Mouse (Mus musculus) liver, embryonic 15.5 days (tissue): ENCODE data around the gene Kcna5. TPM values are rescaled to one million over a fixed set of nuclear protein-coding genes. Genes with fewer than 3 reads are reported as not detected.

Experiments used
- ATAC-seq: fragments of 200-750 bp; cut with Nextera tagmentation; 2 replicates; pipeline ENCODE4 v1.8.0; 2017; ENCODE audit warnings: moderate number of reproducible peaks, mild to moderate bottlenecking, moderate library complexity; ENCODE audit not compliant: insufficient read depth
- H3K27ac ChIP-seq: fragments of 300-500 bp; sonication (generic); replicated peaks from 2 replicates; pipeline ENCODE4 v1.5.1; 2015; ENCODE audit warnings: mild to moderate bottlenecking, inconsistent platforms
- H3K27me3 ChIP-seq: fragments of 300-500 bp; sonication (generic); 2 replicates; pipeline ENCODE4 v1.6.1; 2015; ENCODE audit warnings: mild to moderate bottlenecking, inconsistent platforms
- H3K36me3 ChIP-seq: fragments of 300-500 bp; sonication (generic); replicated peaks from 2 replicates; pipeline ENCODE4 v1.6.1; 2015; ENCODE audit warnings: moderate library complexity, mild to moderate bottlenecking, inconsistent platforms
- H3K4me1 ChIP-seq: fragments of 300-500 bp; sonication (generic); replicated peaks from 2 replicates; pipeline ENCODE4 v1.6.1; 2015; ENCODE audit warnings: inconsistent platforms
- H3K4me2 ChIP-seq: fragments of 300-500 bp; sonication (generic); 2 replicates; pipeline ENCODE4 v1.6.1; 2015; ENCODE audit warnings: moderate library complexity, mild to moderate bottlenecking, inconsistent platforms
- H3K4me3 ChIP-seq: fragments of 300-500 bp; sonication (generic); replicated peaks from 2 replicates; pipeline ENCODE4 v1.5.1; 2015; ENCODE audit warnings: mild to moderate bottlenecking, inconsistent platforms
- H3K9ac ChIP-seq: fragments of 300-500 bp; sonication (generic); 2 replicates; pipeline ENCODE4 v1.6.1; 2015; ENCODE audit warnings: moderate library complexity, mild to moderate bottlenecking, inconsistent platforms
- H3K9me3 ChIP-seq: fragments of 300-500 bp; sonication (generic); replicated peaks from 2 replicates; pipeline ENCODE4 v1.6.1; 2016; ENCODE audit warnings: inconsistent platforms
- WGBS: fragments of 180-500 bp; shearing (Covaris S2); methylation state at CpG from one replicate; pipeline ENCODE4 v1.1.7; 2015; ENCODE audit warnings: mixed read lengths; ENCODE audit not compliant: insufficient replicate concordance; 5-methylcytosine and 5-hydroxymethylcytosine counted together
- polyA plus RNA-seq: library from polyadenylated mRNA; unstranded; fragments of >200 nt; fragmentation: Nextera tagmentation; extraction: Ambion mirVana; gene quantifications from 2 replicates; pipeline ENCODE4 v1.2.1, GENCODE M21; 2015

The Kcna5 gene
- polyA plus RNA-seq, 1 experiment from 2014 or later: 0.09 TPM

GRCm38 (mm10) chr6:126564376-126564775, 29.2 kb upstream of the Kcna5 start:
- H3K9ac ChIP-seq: no peak overlapping the region
- no peak overlapping the region for H3K4me3 ChIP-seq
- H3K27me3 ChIP-seq: no peaks in the 10 kb centered on the region
- no peak overlapping the region for H3K27ac ChIP-seq
- no peak for ATAC-seq
- H3K4me2 ChIP-seq: no peak overlapping the region
- 41% methylated on average over 6 of the region's 6 CpGs for WGBS
- no peaks in the 10 kb centered on the region for H3K9me3 ChIP-seq
- no peaks in the 10 kb centered on the region for H3K36me3 ChIP-seq
- H3K4me1 ChIP-seq: no peaks in the 10 kb centered on the region

DNA sequence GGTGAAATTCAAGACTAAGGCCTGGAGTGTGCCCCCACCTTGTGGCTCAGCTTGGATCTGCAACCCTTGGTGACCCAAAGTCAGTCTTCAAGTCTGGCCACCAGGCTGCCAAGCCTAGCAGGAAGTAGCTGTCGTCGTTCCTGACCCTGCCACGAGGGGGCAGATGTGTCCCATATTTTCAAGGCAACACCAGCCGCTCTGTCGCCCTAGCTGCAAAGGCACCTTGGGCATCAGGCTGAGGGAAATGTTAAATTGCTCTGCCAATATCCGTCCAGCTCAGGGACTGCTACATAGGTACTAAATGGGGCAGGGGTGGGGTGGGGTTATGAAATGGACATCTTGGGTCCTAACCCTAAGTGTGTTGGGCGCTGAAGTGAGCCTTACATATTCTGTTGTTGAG, 28.7 kb upstream of the Kcna5 start:
- Histone ChIP-seq H3K27me3 (no peaks in the 10 kb centered on the region), H3K9me3 (no peaks in the 10 kb centered on the region), H3K36me3 (no peaks in the 10 kb centered on the region), H3K9ac (no peak overlapping the region), H3K27ac (no peak overlapping the region), H3K4me1 (no peaks in the 10 kb centered on the region), H3K4me2 (no peak overlapping the region), H3K4me3 (no peak overlapping the region)
- 13% methylated on average over 7 of the region's 7 CpGs for WGBS
- ATAC-seq: no peak

DNA sequence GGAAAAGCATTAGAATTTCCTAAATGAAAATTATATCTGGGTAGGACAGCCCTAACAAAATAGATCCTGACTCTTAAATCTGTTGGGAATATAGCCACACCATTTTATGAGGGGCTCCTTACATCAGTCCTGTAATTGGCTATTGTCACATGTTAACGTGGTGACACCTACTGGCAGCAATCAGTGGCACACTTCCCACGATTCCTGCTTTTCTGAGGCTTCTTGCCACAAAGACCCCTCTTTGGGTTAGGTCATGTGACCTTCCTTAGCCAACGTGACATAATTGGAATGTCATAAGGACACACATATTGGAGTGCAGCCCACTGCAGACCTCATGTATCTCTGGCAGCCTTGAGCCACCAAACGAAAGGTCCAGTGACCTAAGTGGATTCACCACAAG, 26.5 kb upstream of the Kcna5 start:
- no peak overlapping the region for H3K9ac ChIP-seq
- H3K4me3 ChIP-seq: no peak overlapping the region
- no peak for ATAC-seq
- no peaks in the 10 kb centered on the region for H3K4me1 ChIP-seq
- H3K27ac ChIP-seq: no peak overlapping the region
- H3K27me3 ChIP-seq: no peaks in the 10 kb centered on the region
- H3K36me3 ChIP-seq: no peaks in the 10 kb centered on the region
- no peak overlapping the region for H3K4me2 ChIP-seq
- H3K9me3 ChIP-seq: no peaks in the 10 kb centered on the region
- 14% methylated on average over 4 of the region's 4 CpGs for WGBS

GRCm38 (mm10) chr6:126560696-126561095, 25.5 kb upstream of the Kcna5 start:
- Histone ChIP-seq H3K27ac (no peak overlapping the region), H3K9ac (no peak overlapping the region), H3K9me3 (no peaks in the 10 kb centered on the region), H3K4me2 (no peak overlapping the region), H3K4me3 (no peak overlapping the region), H3K27me3 (no peaks in the 10 kb centered on the region), H3K4me1 (no peaks in the 10 kb centered on the region), H3K36me3 (no peaks in the 10 kb centered on the region)
- WGBS: 56% methylated on average over 1 of the region's 1 CpGs
- ATAC-seq: no peak

GRCm38 (mm10) chr6:126560036-126560435, 24.8 kb upstream of the Kcna5 start:
- Histone ChIP-seq H3K27me3 (no peaks in the 10 kb centered on the region), H3K27ac (no peak overlapping the region)

GRCm38 (mm10) chr6:126558276-126558675, 23.1 kb upstream of the Kcna5 start:
- Histone ChIP-seq H3K27me3 (no peaks in the 10 kb centered on the region), H3K36me3 (no peaks in the 10 kb centered on the region), H3K4me2 (no peak overlapping the region), H3K4me3 (no peak overlapping the region), H3K9ac (no peak overlapping the region), H3K9me3 (no peaks in the 10 kb centered on the region), H3K4me1 (no peaks in the 10 kb centered on the region), H3K27ac (no peak overlapping the region)
- ATAC-seq: no peak
- WGBS: 46% methylated on average over 3 of the region's 3 CpGs

More at GRCm38 (mm10) chr6:126560036-126560435, 24.8 kb upstream of the Kcna5 start:
- Histone ChIP-seq H3K36me3 (no peaks in the 10 kb centered on the region), H3K4me1 (no peaks in the 10 kb centered on the region), H3K9me3 (no peaks in the 10 kb centered on the region), H3K4me2 (no peak overlapping the region), H3K4me3 (no peak overlapping the region), H3K9ac (no peak overlapping the region)
- WGBS: 48% methylated on average over 8 of the region's 8 CpGs
- no peak for ATAC-seq

DNA sequence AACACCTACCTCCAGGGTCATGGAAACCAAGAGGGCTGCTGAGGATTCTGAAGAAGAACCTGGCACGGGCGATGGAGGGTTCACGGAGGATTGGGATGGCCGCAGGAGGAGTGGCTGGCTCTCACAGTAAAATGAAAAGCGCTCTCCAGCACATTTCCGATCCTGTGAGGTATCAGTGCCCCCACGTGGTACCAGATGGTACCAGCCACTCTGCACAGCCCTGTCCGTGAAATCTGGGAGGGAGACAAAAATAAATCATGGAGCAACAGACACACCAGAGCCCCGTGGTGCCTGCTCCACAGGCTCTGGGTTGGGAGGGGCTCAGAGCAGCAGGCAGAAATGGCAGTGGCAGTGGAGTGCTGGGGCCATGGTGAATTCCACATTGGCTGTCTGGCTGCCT, 18.6 kb upstream of the Kcna5 start:
- Histone ChIP-seq H3K27ac (no peak overlapping the region), H3K27me3 (no peaks in the 10 kb centered on the region), H3K36me3 (no peaks in the 10 kb centered on the region), H3K9me3 (no peaks in the 10 kb centered on the region), H3K4me3 (no peak overlapping the region), H3K4me1 (no peaks in the 10 kb centered on the region), H3K4me2 (no peak overlapping the region), H3K9ac (no peak overlapping the region)
- WGBS: 23% methylated on average over 9 of the region's 9 CpGs
- no peak for ATAC-seq

GRCm38 (mm10) chr6:126551862-126552395, 16.7 kb upstream of the Kcna5 start:
- Histone ChIP-seq H3K27ac (no peak overlapping the region), H3K4me2 (no peak overlapping the region), H3K4me1 (no peaks in the 10 kb centered on the region), H3K4me3 (no peak overlapping the region), H3K9ac (no peak overlapping the region), H3K36me3 (no peaks in the 10 kb centered on the region), H3K27me3 (no peaks in the 10 kb centered on the region), H3K9me3 (no peaks in the 10 kb centered on the region)
- 14% methylated on average over 9 of the region's 9 CpGs for WGBS
- ATAC-seq: no peak

GRCm38 (mm10) chr6:126544107-126545036, 9.2 kb upstream of the Kcna5 start:
- Histone ChIP-seq H3K27me3 (no peaks in the 10 kb centered on the region), H3K27ac (no peak overlapping the region), H3K4me3 (no peak overlapping the region), H3K9ac (no peak overlapping the region), H3K4me2 (no peak overlapping the region), H3K4me1 (no peaks in the 10 kb centered on the region), H3K36me3 (no peaks in the 10 kb centered on the region), H3K9me3 (no peaks in the 10 kb centered on the region)
- WGBS: 60% methylated on average over 16 of the region's 16 CpGs
- no peak for ATAC-seq

DNA sequence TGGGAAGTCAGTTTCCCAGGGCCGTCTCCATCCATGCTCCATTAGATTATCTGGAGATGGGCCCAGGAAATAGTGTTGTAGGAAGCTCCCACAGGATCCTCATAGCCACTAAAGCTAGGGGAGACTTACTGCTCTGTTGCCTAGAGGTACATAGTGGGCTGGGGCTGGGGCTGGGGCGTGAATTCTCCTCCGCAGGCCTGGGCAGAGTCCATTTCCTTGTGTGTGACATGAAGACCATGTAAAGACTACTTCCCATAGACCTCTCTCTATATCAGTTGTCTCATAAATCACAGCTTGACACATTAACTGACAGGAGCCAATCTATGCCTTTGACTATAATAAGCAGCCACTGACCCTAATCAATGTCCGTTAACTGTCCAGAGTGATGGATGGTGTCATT, 7.5 kb upstream of the Kcna5 start:
- 70% methylated on average over 4 of the region's 4 CpGs for WGBS

GRCm38 (mm10) chr6:126537512-126537911, 2.3 kb upstream of the Kcna5 start:
- 36% methylated on average over 2 of the region's 2 CpGs for WGBS
- no peak overlapping the region for H3K9ac ChIP-seq
- H3K36me3 ChIP-seq: no peaks in the 10 kb centered on the region
- ATAC-seq: no peak
- H3K9me3 ChIP-seq: no peaks in the 10 kb centered on the region
- no peak overlapping the region for H3K4me2 ChIP-seq
- no peak overlapping the region for H3K4me3 ChIP-seq
- H3K27me3 ChIP-seq: peaks cover 24% of the 10 kb centered on the region
- no peak overlapping the region for H3K27ac ChIP-seq
- no peaks in the 10 kb centered on the region for H3K4me1 ChIP-seq

More for the DNA sequence above, 7.5 kb upstream of the Kcna5 start:
- Histone ChIP-seq H3K9me3 (no peaks in the 10 kb centered on the region), H3K4me1 (no peaks in the 10 kb centered on the region), H3K9ac (no peak overlapping the region), H3K36me3 (no peaks in the 10 kb centered on the region), H3K27ac (no peak overlapping the region), H3K4me3 (no peak overlapping the region), H3K27me3 (no peaks in the 10 kb centered on the region), H3K4me2 (no peak overlapping the region)
- ATAC-seq: no peak
